Mouse (Mus musculus): ENCODE results near the gene Klk10.

Gene Klk10

DNA sequence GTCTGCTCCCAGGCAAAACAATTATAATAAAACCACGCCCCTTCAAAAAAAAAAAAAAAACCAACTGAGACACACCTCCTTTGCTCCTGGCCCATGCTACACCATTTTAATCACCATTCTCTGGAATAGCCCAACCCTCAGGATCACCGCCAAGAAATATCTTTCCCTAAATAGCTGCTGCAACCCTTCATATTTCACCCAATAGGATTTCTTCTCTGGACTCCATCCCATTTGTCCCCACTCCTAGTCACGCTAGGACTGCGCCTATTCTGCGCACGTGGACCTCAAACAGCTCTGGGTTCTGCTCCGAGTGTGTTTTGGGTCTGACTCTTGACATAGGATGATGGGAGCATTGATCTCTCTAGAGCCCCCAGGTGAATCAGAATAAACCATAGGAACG is 15.5 kb downstream of the Klk10 start:
- DNase-seq (ENCODE audit: low spot score): no peak

DNA sequence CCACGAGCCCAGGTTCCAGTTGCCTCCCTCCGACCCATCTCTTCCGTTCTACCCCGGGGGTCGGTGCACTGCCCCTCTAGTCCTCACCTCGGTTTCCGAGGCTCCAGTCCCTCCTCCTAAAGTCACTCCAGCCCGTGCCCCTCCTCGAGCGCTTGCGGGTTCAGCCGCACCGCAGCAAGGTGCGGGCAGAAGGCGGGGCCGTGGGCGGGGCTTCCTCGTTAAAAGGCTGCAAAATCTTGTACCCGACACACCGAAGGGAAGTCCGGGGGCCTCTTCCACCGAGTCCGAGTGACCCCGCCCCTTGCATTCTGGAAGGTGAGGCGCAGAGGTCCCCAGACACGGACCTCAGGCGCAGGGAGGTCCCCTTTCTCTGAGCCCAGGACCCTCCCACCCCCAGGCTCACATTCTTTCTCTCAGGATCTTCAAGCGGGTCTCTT is 16.5 kb downstream of the Klk10 start, which contains the start of gene Klk8:
Gene Klk8, plus strand, starts transcription at position 245 of the 437 bp plus-strand sequence.
- DNase-seq (ENCODE audit: low spot score): no peak

DNA sequence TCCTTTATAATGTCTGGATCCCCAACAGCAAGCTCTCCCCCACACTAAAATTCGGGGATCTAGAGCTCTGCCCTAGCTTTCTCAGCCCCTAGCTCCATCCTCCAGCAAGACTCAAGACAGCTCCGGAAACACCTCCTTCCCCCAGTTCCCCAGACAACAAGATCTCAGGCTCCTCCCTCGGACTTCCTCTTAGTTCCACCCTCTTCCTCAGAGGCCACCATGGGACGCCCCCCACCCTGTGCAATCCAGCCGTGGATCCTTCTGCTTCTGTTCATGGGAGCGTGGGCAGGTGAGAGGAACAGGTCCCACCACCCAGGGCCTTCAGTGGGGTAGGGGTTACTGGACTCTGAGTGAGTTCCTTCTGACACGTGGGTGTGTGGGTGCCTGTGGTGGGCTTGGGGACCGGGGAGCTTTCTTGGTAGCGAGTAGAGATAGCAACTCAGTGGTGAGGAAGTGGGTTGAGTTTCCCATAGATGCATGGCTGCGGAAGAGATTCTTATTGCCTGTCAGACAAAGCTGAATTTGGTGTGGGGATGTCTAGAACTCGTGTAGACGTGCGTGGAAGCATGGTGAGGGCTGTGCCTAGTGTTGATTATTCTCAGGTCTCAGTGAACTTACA is 17.1 kb downstream of the Klk10 start:
- no peak for DNase-seq (ENCODE audit: low spot score)

DNA sequence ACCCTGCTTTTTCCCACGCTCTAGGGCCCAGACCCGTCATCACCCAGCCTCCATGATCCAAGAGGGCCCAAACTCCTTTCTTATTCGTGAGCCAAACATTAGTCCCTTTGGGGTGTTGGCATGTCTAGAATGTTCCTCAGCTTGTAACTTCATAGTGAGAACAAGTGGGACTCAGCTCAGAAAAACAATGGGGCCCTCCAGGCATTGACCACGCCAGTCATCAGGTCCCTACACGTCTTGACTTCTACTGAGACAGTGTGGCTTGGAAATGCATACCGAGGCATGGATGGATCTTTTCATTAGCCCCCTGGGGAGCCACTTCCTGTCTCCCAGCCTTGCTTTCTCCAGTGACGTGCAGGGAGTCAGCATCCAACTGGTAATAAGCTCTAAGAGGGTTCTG is 19.0 kb downstream of the Klk10 start:
- no peak for DNase-seq (ENCODE audit: low spot score)

DNA sequence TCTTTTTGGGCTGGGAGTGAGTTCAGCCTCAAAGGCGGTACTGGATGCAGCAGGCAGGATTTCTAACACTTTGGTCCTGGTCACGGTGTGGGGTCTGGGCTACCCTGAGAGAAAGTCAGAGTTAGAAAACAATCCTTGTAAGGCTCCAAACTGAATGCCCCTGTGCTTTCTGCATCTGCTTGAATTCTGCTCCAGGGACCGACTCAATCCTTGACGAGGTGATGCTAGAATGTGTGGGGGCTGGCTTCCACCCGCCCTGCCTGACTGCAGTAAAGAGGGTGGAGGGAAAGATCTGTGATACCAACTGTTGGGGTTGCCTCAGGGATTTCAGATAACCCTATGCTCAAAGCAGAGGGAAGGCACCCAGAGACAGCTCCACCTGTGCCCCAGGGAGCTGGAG is 30.2 kb downstream of the Klk10 start, which contains the start of gene Klk7:
Gene Klk7, plus strand, starts transcription at position 301 of the 400 bp plus-strand sequence.
- no peak for DNase-seq (ENCODE audit: low spot score)

DNA sequence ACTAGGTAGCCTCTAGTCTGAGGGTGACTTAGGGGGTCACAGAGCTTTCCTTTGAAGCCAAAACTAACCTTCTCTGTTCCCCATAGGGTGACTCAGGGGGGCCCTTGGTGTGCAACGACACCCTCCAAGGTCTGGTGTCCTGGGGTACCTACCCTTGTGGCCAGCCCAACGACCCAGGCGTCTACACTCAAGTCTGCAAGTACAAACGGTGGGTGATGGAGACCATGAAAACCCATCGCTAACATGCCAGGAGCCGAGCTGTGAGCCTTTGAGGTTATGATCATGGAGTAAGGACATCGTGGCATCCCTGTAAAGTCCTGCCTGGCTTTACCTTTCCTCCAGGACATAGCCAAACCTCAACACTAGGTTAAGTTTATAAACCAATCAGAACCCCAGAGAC is 34.4 kb downstream of the Klk10 start:
- DNase-seq (ENCODE audit: low spot score): no peak

DNA sequence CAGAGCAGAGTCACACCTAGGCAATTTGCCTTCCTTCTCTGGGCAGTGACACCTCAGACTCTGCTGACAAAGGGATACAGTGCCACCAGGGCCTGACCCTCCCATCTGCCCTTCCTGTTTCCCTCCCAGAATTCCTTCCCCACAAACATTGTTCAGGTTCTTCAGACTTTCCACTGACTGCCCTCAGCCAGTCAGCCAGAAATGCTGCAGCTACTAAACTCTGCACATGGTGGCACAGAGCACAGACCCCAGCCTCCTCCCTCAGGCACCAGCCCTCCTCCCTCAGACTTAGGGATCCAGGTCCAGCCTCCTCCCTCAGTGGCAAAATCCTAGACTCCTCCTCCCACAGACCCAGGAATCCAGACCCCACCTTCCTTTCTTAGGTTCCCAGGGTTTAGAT is 35.9 kb downstream of the Klk10 start:
- DNase-seq (ENCODE audit: low spot score): no peak

DNA sequence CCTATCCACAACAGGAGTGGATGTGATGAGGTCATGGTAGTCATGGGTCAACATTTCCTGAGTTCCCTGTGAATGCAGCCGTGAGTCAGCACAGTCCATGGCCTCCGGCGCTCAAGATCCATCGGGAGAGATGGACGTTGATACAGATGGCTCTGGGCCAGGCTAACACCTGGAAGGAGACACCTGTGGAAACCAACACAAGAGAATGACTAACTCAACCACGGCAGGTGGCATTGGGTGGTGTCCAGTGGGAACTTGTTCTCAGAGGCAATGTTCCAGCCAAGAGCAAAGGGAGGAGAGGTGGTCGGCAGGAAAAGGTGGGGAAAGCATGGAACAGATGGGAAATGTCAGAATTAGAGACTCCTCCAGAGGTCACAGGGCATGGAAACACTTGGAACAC is 40.7 kb downstream of the Klk10 start:
- no peak for DNase-seq (ENCODE audit: low spot score)

DNA sequence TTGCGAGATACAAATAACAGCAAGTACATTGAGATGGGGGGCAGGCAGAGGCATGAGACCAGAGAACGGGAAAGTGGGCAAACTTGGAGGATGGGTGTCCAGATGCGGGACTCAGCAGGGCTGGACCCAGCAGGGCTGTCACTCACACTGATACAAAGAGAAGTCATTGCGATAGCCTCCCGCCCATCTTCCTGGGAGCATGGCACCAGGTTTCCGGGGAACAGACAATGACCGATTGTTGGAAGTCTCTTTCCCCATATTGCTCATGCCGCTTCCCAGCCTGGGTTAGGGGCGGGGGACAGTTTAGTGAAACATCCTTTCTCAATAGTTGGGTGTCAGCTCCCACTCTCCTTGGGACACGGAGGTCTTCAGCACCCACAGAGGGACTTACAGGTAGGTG is 43.4 kb downstream of the Klk10 start, which contains the start of gene Klk6:
Gene Klk6, plus strand, starts transcription at position 301 of the 400 bp plus-strand sequence.
- DNase-seq (ENCODE audit: low spot score): no peak

DNA sequence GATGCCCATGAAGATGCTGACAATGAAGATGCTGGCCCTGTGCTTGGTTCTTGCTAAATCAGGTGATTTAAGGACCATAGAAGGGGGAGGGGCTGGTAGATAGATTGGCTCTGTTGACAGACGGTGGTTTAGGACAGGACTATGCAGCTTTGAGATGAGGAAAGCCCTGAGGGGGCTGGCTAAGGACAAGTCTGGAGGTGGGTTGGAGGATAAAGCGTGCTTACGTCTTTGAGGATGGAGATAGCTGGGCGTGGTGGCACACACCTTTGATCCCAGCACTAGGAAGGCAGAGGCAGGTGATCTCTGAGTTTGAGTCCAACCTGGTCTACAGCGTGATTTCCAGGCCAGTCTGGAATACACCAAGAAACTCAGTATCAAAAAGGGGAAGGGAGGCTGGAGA is 45.2 kb downstream of the Klk10 start:
- no peak for DNase-seq (ENCODE audit: low spot score)

DNA sequence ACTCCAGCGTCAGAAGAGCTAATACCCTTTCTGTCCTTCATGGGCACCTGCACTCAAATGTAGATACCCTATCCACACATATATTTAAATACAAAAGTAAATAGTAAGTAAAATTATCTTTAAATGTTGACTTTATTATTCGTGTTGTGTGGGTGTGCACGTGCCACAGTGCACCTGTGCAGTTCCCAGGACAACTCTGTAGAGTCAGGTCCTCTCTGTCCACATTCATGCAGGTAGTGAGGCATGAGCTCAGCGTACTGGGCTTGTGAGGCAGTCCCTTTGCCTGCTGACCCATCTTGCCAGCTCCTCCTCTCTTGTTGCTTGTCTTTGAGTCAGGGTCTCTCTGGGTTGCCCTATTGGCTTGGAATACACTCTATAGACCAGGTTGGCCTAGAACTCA is 46.9 kb downstream of the Klk10 start:
- DNase-seq (ENCODE audit: low spot score): no peak

DNA sequence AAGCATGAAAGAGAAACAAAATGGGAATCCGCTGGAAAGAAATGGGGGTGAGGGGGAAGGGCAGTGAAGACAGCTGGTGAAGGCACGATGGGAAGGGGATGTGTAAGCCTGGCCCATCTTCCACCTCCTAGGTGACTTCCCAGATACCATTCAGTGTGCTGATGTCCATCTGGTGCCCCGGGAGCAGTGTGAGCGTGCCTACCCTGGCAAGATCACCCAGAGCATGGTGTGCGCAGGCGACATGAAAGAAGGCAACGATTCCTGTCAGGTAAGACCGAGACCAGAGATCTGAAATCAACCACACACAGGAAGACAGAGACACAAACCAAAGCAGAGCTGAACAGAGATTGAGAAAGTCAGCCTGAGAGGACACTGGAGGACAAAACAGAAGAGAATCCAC is 48.2 kb downstream of the Klk10 start:
- DNase-seq (ENCODE audit: low spot score): no peak
